Mouse (Mus musculus) thymus, adult 2 months (tissue): Measurements from ENCODE around the gene C7. TPM values are rescaled to one million over a fixed set of nuclear protein-coding genes. Genes with fewer than 3 reads are reported as not detected.

ENCODE experiments used
- DNase-seq: peaks from one replicate; pipeline ENCODE4 v3.0.0; 2021
- H3K27ac ChIP-seq: fragments of 200-500 bp; 2 replicates; pipeline ENCODE4 v1.5.1; 2012; ENCODE audit warnings: low read length, control low read depth; ENCODE audit not compliant: control insufficient read depth, insufficient read depth
- H3K27me3 ChIP-seq: fragments of 200-500 bp; 2 replicates; pipeline ENCODE4 v1.6.1; 2012; ENCODE audit warnings: mild to moderate bottlenecking, low read length, moderate library complexity, mixed read lengths; ENCODE audit not compliant: control insufficient read depth, insufficient read depth
- H3K36me3 ChIP-seq: fragments of 200-500 bp; 2 replicates; pipeline ENCODE4 v1.6.1; 2012; ENCODE audit warnings: mild to moderate bottlenecking, low read length, moderate library complexity; ENCODE audit not compliant: control insufficient read depth, insufficient read depth
- H3K4me1 ChIP-seq: fragments of 200-500 bp; replicated peaks from 2 replicates; pipeline ENCODE4 v1.6.1; 2012; ENCODE audit warnings: low read length; ENCODE audit not compliant: control insufficient read depth, insufficient read depth
- H3K4me3 ChIP-seq: fragments of 200-500 bp; 2 replicates; pipeline ENCODE4 v1.5.1; 2012; ENCODE audit warnings: mild to moderate bottlenecking, low read length, control low read depth, moderate library complexity; ENCODE audit not compliant: control insufficient read depth, insufficient read depth
- CTCF ChIP-seq: fragments of 200-500 bp; IDR thresholded peaks from 2 replicates; pipeline ENCODE4 v1.5.1; 2012; ENCODE audit warnings: mild to moderate bottlenecking, control low read depth, low read length, moderate library complexity, borderline replicate concordance; ENCODE audit not compliant: control insufficient read depth, poor library complexity, insufficient read depth; ENCODE audit errors: extremely low read depth
- POLR2A ChIP-seq: fragments of 200-500 bp; IDR thresholded peaks from 2 replicates; pipeline ENCODE4 v1.6.1; 2012; ENCODE audit warnings: mild to moderate bottlenecking, low read length, control low read depth, moderate library complexity; ENCODE audit not compliant: control insufficient read depth, poor library complexity, insufficient read depth; ENCODE audit errors: extremely low read depth
- WGBS: fragments of 180-500 bp; shearing (Covaris S2); methylation state at CpG from one replicate; pipeline ENCODE4 v1.1.7; 2018; 5-methylcytosine and 5-hydroxymethylcytosine counted together
- polyA plus RNA-seq: library from polyadenylated mRNA; depleted of rRNA; stranded (reverse); fragments of >200 nt; gene quantifications from 2 replicates; pipeline ENCODE4 v1.2.3, GENCODE M21; 2012; rRNA removed

Gene C7
- polyA plus RNA-seq, 1 experiment = 0.77 TPM

- Histone ChIP-seq H3K4me1 (no peaks in the 10 kb centered on the region), H3K36me3 (no peaks in the 10 kb centered on the region), H3K27ac (no peak overlapping the region), H3K27me3 (no peaks in the 10 kb centered on the region), H3K4me3 (no peak overlapping the region)
- DNase-seq = no peak
- WGBS = 61% methylated on average over 2 of the region's 2 CpGs
- no peak for TF ChIP-seq CTCF
- TF ChIP-seq POLR2A = no peak
Observed at GRCm38 (mm10) chr15:5002903-5003302, 60.6 kb downstream of the C7 start.

GRCm38 (mm10) chr15:4973355-4973754 is 90.2 kb downstream of the C7 start:
- no peak for TF ChIP-seq CTCF
- no peak for TF ChIP-seq POLR2A
- H3K27ac ChIP-seq = no peak overlapping the region
- 100% methylated on average over 1 of the region's 1 CpGs for WGBS

More at GRCm38 (mm10) chr15:4973355-4973754, 90.2 kb downstream of the C7 start:
- DNase-seq = no peak
- H3K4me1 ChIP-seq = no peaks in the 10 kb centered on the region
- H3K36me3 ChIP-seq = no peaks in the 10 kb centered on the region
- no peaks in the 10 kb centered on the region for H3K27me3 ChIP-seq
- no peak overlapping the region for H3K4me3 ChIP-seq

Other genes with a start within 250 kb of the C7 start
- 0.07 TPM in 1 of 2 replicates, not detected in the other for gene Mroh2b, start 165.0 kb downstream of the C7 start, polyA plus RNA-seq
- gene Card6, start 44.8 kb upstream of the C7 start, polyA plus RNA-seq = 4.1 and 4.3 TPM in 2 replicates
- gene Rpl37, start 52.9 kb upstream of the C7 start, polyA plus RNA-seq = 718 and 831 TPM in 2 replicates
- 3.9 and 4.7 TPM in 2 replicates for gene Prkaa1, start 80.1 kb upstream of the C7 start, polyA plus RNA-seq
- 3.8 and 4.9 TPM in 2 replicates for gene Ttc33, start 121.8 kb upstream of the C7 start, polyA plus RNA-seq
- 61.0 and 63.0 TPM in 2 replicates for gene Ptger4, start 180.4 kb upstream of the C7 start, polyA plus RNA-seq